Mouse (Mus musculus) forebrain, embryonic 15.5 days (tissue): Measurements from ENCODE around the gene Ttk. TPM values are rescaled to one million over a fixed set of nuclear protein-coding genes. Genes with fewer than 3 reads are reported as not detected.

Experiments
- ATAC-seq: fragments of 200-750 bp; cut with Nextera tagmentation; replicated peaks from 2 replicates; pipeline ENCODE4 v1.8.0; 2017; ENCODE audit warnings: mild to moderate bottlenecking, moderate TSS enrichment, moderate library complexity
- H3K27ac ChIP-seq: fragments of 300-500 bp; sonication (generic); replicated peaks from 2 replicates; pipeline ENCODE4 v1.5.1; 2015; ENCODE audit warnings: mild to moderate bottlenecking, inconsistent platforms
- H3K27me3 ChIP-seq: fragments of 300-500 bp; sonication (generic); 2 replicates; pipeline ENCODE4 v1.6.1; 2015; ENCODE audit warnings: inconsistent platforms
- H3K36me3 ChIP-seq: fragments of 300-500 bp; sonication (generic); 2 replicates; pipeline ENCODE4 v1.6.1; 2015; ENCODE audit warnings: mild to moderate bottlenecking, inconsistent platforms
- H3K4me1 ChIP-seq: fragments of 300-500 bp; sonication (generic); 2 replicates; pipeline ENCODE4 v1.6.1; 2015; ENCODE audit warnings: inconsistent platforms
- H3K4me2 ChIP-seq: fragments of 300-500 bp; sonication (generic); replicated peaks from 2 replicates; pipeline ENCODE4 v1.6.1; 2015; ENCODE audit warnings: mild to moderate bottlenecking, inconsistent platforms
- H3K4me3 ChIP-seq: fragments of 300-500 bp; sonication (generic); 2 replicates; pipeline ENCODE4 v1.5.1; 2015; ENCODE audit warnings: mild to moderate bottlenecking, inconsistent platforms
- H3K9ac ChIP-seq: fragments of 300-500 bp; sonication (generic); replicated peaks from 2 replicates; pipeline ENCODE4 v1.6.1; 2015; ENCODE audit warnings: mild to moderate bottlenecking, inconsistent platforms
- H3K9me3 ChIP-seq: fragments of 300-500 bp; sonication (generic); 2 replicates; pipeline ENCODE4 v1.6.1; 2016; ENCODE audit warnings: inconsistent platforms
- WGBS: fragments of 180-500 bp; shearing (Covaris S2); methylation state at CpG from one replicate; pipeline ENCODE4 v1.1.7; 2015; ENCODE audit warnings: mixed read lengths; 5-methylcytosine and 5-hydroxymethylcytosine counted together
- polyA plus RNA-seq: library from polyadenylated mRNA; unstranded; fragments of >200 nt; fragmentation: Nextera tagmentation; extraction: Ambion mirVana; gene quantifications from 2 replicates; pipeline ENCODE4 v1.2.1, GENCODE M21; 2015

Gene Ttk
- polyA plus RNA-seq: 17.3 TPM in 2 replicates

GRCm38 (mm10) chr9:83833811-83834747, at the start of gene Ttk:
Ttk (plus strand) TSS chr9:83834689.
- Histone ChIP-seq H3K9ac (peak within 1 kb of the TSS; percentile 90), H3K9me3 (no peaks in the 10 kb centered on the region), H3K27me3 (no peaks in the 10 kb centered on the region), H3K27ac (peak within 1 kb of the TSS; percentile 97), H3K36me3 (no peaks in the 10 kb centered on the region), H3K4me2 (peak within 1 kb of the TSS; percentile 90), H3K4me3 (peak within 1 kb of the TSS; percentile 62), H3K4me1 (peaks cover 20% of the 10 kb centered on the region)
- under 1% methylated on average over 38 of the region's 38 CpGs for WGBS
- peak; percentile 99 for ATAC-seq

- Histone ChIP-seq H3K9me3 (no peaks in the 10 kb centered on the region), H3K4me3 (no peak overlapping the region), H3K4me1 (no peaks in the 10 kb centered on the region), H3K9ac (no peak overlapping the region), H3K27ac (no peak overlapping the region), H3K27me3 (no peaks in the 10 kb centered on the region), H3K4me2 (no peak overlapping the region), H3K36me3 (peaks cover 36% of the 10 kb centered on the region)
- ATAC-seq: no peak
- WGBS: 80% methylated on average over 1 of the region's 1 CpGs
Measured at GRCm38 (mm10) chr9:83785501-83785900, 49.0 kb upstream of the Ttk start.

- no peaks in the 10 kb centered on the region for H3K27me3 ChIP-seq
- no peaks in the 10 kb centered on the region for H3K4me1 ChIP-seq
- H3K27ac ChIP-seq: no peak overlapping the region
- H3K4me3 ChIP-seq: no peak overlapping the region
- peaks cover 14% of the 10 kb centered on the region for H3K36me3 ChIP-seq
- H3K9me3 ChIP-seq: no peaks in the 10 kb centered on the region
- H3K9ac ChIP-seq: no peak overlapping the region
- H3K4me2 ChIP-seq: no peak overlapping the region
- no peak for ATAC-seq
- 89% methylated on average over 6 of the region's 6 CpGs for WGBS
Measured at GRCm38 (mm10) chr9:83789326-83789725, 45.2 kb upstream of the Ttk start.

DNA sequence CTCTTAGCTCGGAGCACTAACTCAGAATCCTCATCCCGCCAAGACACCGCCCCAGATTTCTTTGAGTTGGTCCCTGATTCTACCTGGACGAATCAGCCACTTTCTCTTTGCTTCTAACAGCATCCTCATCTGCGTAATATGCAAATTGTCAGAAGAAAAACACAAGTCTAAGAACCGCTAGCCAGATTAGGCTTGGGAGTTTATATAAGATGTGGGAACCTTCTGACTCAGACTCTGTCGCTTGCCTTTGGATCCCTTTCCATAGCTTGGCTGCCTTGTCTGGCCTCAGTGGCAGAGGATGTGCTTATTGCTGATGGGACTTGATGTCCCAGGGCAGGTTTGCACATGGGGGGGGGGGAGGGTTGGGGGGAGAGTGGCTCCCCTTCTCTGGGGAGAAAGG, 37.6 kb upstream of the Ttk start:
- WGBS: 88% methylated on average over 7 of the region's 7 CpGs
- H3K4me2 ChIP-seq: no peak overlapping the region
- no peak for ATAC-seq

GRCm38 (mm10) chr9:83797898-83798297, 36.6 kb upstream of the Ttk start:
- H3K27me3 ChIP-seq: no peaks in the 10 kb centered on the region
- ATAC-seq: no peak
- H3K4me1 ChIP-seq: 0 out of 2 replicates have a peak, but pooled peaks cover 3% of the 10 kb centered on the region
- no peak overlapping the region for H3K4me3 ChIP-seq
- H3K36me3 ChIP-seq: no peaks in the 10 kb centered on the region
- 80% methylated on average over 8 of the region's 8 CpGs for WGBS
- no peak overlapping the region for H3K27ac ChIP-seq
- no peak overlapping the region for H3K4me2 ChIP-seq
- H3K9me3 ChIP-seq: no peaks in the 10 kb centered on the region
- no peak overlapping the region for H3K9ac ChIP-seq

More for the DNA sequence above, 37.6 kb upstream of the Ttk start:
- Histone ChIP-seq H3K9ac (no peak overlapping the region), H3K27ac (no peak overlapping the region), H3K4me1 (no peaks in the 10 kb centered on the region), H3K27me3 (no peaks in the 10 kb centered on the region), H3K36me3 (no peaks in the 10 kb centered on the region), H3K4me3 (no peak overlapping the region), H3K9me3 (no peaks in the 10 kb centered on the region)

- no peak for ATAC-seq
- Histone ChIP-seq H3K27ac (no peak overlapping the region), H3K9ac (peak overlapping the region; percentile 17; the same call in 1 of the 2 replicates), H3K36me3 (no peaks in the 10 kb centered on the region), H3K4me3 (peak overlapping the region; percentile 94), H3K4me1 (peaks cover 31% of the 10 kb centered on the region), H3K27me3 (no peaks in the 10 kb centered on the region), H3K4me2 (peak overlapping the region; percentile 91), H3K9me3 (no peaks in the 10 kb centered on the region)
- WGBS: 68% methylated on average over 13 of the region's 13 CpGs
Measured at GRCm38 (mm10) chr9:83804341-83804740, 30.1 kb upstream of the Ttk start.

DNA sequence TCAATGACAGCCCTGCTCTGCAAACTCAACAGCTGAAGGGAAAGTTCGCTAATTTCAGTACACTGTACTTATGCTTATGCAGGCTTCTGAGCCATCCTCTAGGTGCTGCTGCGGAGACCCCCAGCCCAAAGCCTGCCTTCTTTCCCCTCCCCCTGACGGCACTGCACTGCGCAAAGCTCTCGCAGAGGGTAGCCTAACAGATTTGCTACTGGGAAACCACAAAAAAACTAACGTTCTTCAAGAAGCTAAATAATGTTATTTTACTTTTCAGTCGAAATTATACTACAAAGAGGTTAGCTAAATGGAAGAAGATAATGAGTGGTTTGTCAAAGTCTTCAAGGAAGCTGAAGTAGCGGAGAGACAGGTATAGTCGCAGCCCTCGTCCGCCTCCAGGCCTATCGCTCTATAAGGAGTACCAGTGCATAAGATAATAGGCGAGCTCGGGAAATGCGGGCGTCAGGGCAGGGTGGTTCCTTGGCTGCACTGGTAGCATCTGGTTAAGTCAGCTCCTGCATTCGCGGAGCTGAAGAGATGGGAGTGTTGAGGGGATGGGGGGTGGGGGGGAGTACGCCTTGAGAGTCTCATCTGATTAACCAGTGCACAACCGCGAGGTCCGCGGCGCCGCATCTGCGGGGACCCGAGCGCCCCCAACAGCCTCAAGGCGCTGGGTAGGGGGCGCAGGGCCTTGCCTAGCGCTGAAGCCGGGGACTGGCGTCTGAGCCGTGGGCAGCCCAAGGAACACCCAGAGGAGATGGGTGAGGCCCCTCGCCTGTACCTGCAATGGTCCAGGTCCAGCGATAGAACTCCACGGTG, 29.1 kb upstream of the Ttk start:
- Histone ChIP-seq H3K9ac (peak overlapping the region; percentile 86), H3K4me1 (peaks cover 31% of the 10 kb centered on the region), H3K9me3 (no peaks in the 10 kb centered on the region), H3K27me3 (no peaks in the 10 kb centered on the region), H3K27ac (peak overlapping the region; percentile 94), H3K36me3 (no peaks in the 10 kb centered on the region), H3K4me2 (peak overlapping the region; percentile 91), H3K4me3 (peak overlapping the region; percentile 94)
- peak; percentile 91 for ATAC-seq
- under 1% methylated on average over 37 of the region's 37 CpGs for WGBS

GRCm38 (mm10) chr9:83805977-83806815, 28.3 kb upstream of the Ttk start, which contains the start of gene Elovl4:
Elovl4 (minus strand) TSS chr9:83806277.
- Histone ChIP-seq H3K9me3 (no peaks in the 10 kb centered on the region), H3K4me1 (peaks cover 31% of the 10 kb centered on the region), H3K27me3 (no peaks in the 10 kb centered on the region), H3K9ac (peak within 1 kb of the TSS; percentile 86), H3K27ac (peak within 1 kb of the TSS; percentile 94), H3K4me3 (peak within 1 kb of the TSS; percentile 94), H3K36me3 (no peaks in the 10 kb centered on the region), H3K4me2 (peak within 1 kb of the TSS; percentile 91)
- WGBS: 2% methylated on average over 67 of the region's 71 CpGs
- peak; percentile 95 for ATAC-seq

DNA sequence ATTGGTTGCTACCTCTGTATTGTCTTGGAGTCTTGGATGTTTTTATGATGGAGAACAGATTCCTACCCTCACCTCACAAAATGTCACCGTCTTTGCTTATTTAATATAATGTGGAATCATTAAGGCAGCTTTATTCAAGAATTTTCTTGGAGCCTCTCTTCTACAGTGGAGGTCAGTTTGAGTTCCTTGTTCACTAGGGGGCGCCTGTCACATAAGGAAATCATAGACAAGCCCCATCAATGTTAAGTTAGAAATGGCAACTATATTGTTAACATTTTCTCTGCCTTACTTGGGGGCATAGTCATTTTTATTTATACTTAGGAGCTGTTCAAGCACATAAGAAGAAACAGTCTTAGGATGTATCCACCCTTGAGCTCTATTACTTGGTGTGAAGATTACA, 26.9 kb upstream of the Ttk start:
- H3K9ac ChIP-seq: no peak overlapping the region
- no peak overlapping the region for H3K4me3 ChIP-seq
- no peak overlapping the region for H3K4me2 ChIP-seq
- peaks cover 29% of the 10 kb centered on the region for H3K4me1 ChIP-seq
- no peaks in the 10 kb centered on the region for H3K27me3 ChIP-seq
- no peaks in the 10 kb centered on the region for H3K9me3 ChIP-seq
- no peak for ATAC-seq
- no peaks in the 10 kb centered on the region for H3K36me3 ChIP-seq
- WGBS: 3% methylated on average over 2 of the region's 2 CpGs
- H3K27ac ChIP-seq: no peak overlapping the region

GRCm38 (mm10) chr9:83819188-83819587, 15.3 kb upstream of the Ttk start:
- H3K27me3 ChIP-seq: no peaks in the 10 kb centered on the region
- H3K4me2 ChIP-seq: no peak overlapping the region
- 60% methylated on average over 7 of the region's 7 CpGs for WGBS
- no peaks in the 10 kb centered on the region for H3K9me3 ChIP-seq
- H3K4me1 ChIP-seq: no peaks in the 10 kb centered on the region
- ATAC-seq: no peak
- H3K27ac ChIP-seq: no peak overlapping the region
- H3K4me3 ChIP-seq: no peak overlapping the region
- H3K9ac ChIP-seq: no peak overlapping the region
- H3K36me3 ChIP-seq: no peaks in the 10 kb centered on the region

DNA sequence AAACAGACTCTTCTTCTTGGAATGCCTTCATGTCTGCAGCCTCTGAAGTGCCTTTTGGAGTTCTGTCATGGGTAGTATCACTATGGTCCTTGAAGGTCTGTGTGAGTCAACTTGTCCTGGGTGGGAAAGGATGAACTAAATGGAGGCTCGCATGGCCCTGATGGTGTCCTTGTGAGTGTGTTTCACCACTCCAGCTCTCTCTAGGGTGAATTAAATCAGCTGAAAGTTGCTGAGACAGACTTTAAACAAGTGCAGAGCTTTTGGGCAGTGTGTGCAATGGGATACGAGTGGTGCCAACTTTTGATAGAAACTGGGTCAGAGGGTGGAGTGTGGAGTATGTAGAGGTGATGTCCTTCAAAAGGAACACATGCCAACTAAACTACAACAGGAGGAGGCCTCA, 13.5 kb upstream of the Ttk start:
- H3K4me3 ChIP-seq: no peak overlapping the region
- H3K27me3 ChIP-seq: no peaks in the 10 kb centered on the region
- H3K4me1 ChIP-seq: no peaks in the 10 kb centered on the region
- H3K27ac ChIP-seq: no peak overlapping the region
- no peaks in the 10 kb centered on the region for H3K36me3 ChIP-seq
- no peak for ATAC-seq
- H3K4me2 ChIP-seq: no peak overlapping the region
- no peaks in the 10 kb centered on the region for H3K9me3 ChIP-seq
- no peak overlapping the region for H3K9ac ChIP-seq
- WGBS: 91% methylated on average over 2 of the region's 2 CpGs
